Mouse (Mus musculus): ENCODE data around the gene Ptch1.

DNA sequence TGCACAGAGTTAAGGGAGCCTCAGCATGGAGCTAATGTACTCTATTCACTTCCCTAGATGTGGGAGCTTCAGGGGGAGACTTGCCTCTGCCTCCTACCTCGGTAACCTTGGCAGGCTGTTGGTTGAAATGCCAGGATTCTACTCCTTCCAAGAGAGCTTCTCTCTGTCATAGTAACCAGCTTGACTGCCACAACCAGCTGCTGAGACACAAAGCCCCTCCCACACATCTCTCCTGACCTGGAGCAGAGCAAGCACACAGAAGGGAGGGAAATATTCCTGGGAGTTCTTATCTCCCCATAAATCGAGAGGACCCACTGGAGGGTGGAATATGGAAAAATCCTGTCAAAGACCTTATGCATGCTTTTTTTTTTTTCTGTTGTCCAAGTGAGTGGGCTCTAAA is 39.8 kb upstream of the Ptch1 start:
- no peak for TF ChIP-seq CTCF (IDR thresholded peaks at IDR 0.05; ENCODE audit: low read depth)
- no peak for TF ChIP-seq EP300 (IDR thresholded peaks at IDR 0.05; ENCODE audit: low read depth)

All from liver, postnatal 0 days (tissue).